Comparison of ENCODE assay signal across 10 mouse cellular contexts in the genomic region with DNA sequence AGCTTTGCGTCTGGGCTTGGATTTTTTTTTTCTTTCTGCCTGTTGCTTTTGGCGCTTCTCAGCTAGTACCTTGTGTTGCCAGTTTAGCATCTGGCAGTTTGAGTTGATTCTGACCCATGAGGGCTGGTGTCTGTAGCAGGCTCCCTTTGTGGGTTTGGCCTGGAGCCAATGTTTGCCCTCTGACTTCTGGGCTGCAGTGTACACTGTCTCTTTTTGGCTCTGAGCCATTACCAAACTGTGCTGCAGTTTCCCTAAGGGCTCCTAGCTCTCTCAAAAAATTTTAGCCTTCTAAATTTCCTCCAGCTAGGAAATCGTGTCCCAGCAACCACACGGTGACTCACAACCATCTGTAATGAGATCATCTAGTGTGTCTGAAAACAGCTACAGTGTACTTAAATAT. TPM values are rescaled to one million over a fixed set of nuclear protein-coding genes. Genes with fewer than 3 reads are reported as not detected.
DNase-seq lines count a peak whose midpoint lies in the region; ATAC-seq and TF ChIP-seq lines count a peak whose summit lies in the region.
"Had no signal": no experiment of that assay in that cellular context is flagged by ENCODE, and none has a peak within 500 bp of the region (broad histone marks: within the 10 kb centered on the region; RNA-seq: fewer than 3 reads in every experiment).

No protein-coding gene starts in this region.

- H3K9ac ChIP-seq in intestine, embryonic 15.5 days: no peak overlapping the region
- H3K9ac ChIP-seq in midbrain, embryonic 13.5 days (replicated peaks): no peak overlapping the region

- H3K4me1 ChIP-seq in cerebellum, adult 2 months (ENCODE audit: control insufficient read depth, insufficient read depth, low read length): no peaks in the 10 kb centered on the region
- H3K4me1 ChIP-seq in intestine, embryonic 15.5 days (replicated peaks): peaks cover 2% of the 10 kb centered on the region; the same call in 1 of the 2 replicates
- H3K4me1 ChIP-seq in midbrain, embryonic 13.5 days (replicated peaks): no peaks in the 10 kb centered on the region; the same call in 1 of the 2 replicates

- no peaks in the 10 kb centered on the region for H3K9me3 ChIP-seq in intestine, embryonic 15.5 days
- no peaks in the 10 kb centered on the region for H3K9me3 ChIP-seq in midbrain, embryonic 13.5 days
- H3K9me3 ChIP-seq: megakaryocyte, embryonic 14.5 days had no signal

- no peaks in the 10 kb centered on the region for H3K27me3 ChIP-seq in cerebellum, adult 2 months (ENCODE audit: control insufficient read depth, insufficient read depth, low read length)
- no peaks in the 10 kb centered on the region for H3K27me3 ChIP-seq in intestine, embryonic 15.5 days (replicated peaks)
- H3K27me3 ChIP-seq in midbrain, embryonic 13.5 days: no peaks in the 10 kb centered on the region
- H3K27me3 ChIP-seq: CH12.LX; megakaryocyte, embryonic 14.5 days had no signal

- intact Hi-C loops in left cerebral cortex, postnatal 36 days (cut with DNase I): no loop called here

- H3K4me2 ChIP-seq in intestine, embryonic 15.5 days (replicated peaks): no peak overlapping the region
- no peak overlapping the region for H3K4me2 ChIP-seq in midbrain, embryonic 13.5 days (replicated peaks)

- WGBS in cerebellum, adult 2 months: 7% methylated on average over 4 of the region's 4 CpGs
- WGBS in intestine, embryonic 15.5 days: 36% methylated on average over 4 of the region's 4 CpGs
- WGBS in midbrain, embryonic 13.5 days: 53% methylated on average over 4 of the region's 4 CpGs

- ATAC-seq in intestine, embryonic 15.5 days: peak; percentile 73
- peak; percentile 98 for ATAC-seq in midbrain, embryonic 13.5 days

- peak; percentile 13 to 14 for DNase-seq in cerebellum, adult 18-20 months
- no peak for DNase-seq in cerebellum, adult 11-12 months
- peak; percentile 15 to 37 for DNase-seq in cerebellum, adult 2 months
- DNase-seq in frontal cortex, postnatal 36 days (ENCODE audit: low spot score in 2 of 2): peak; percentile 45 to 53
- peak; percentile 36 to 41 for DNase-seq in left cerebral cortex, postnatal 36 days (ENCODE audit: low spot score in 2 of 2)
- DNase-seq in spleen, postnatal 4 days (ENCODE audit: low spot score in 2 of 2): peak; percentile 54 to 65

- TF ChIP-seq CTCF in cerebellum, adult 2 months (IDR thresholded peaks at IDR 0.05; ENCODE audit: borderline replicate concordance, insufficient read depth, low read depth, low read length): no peak

- H3K27ac ChIP-seq in cerebellum, adult 2 months (ENCODE audit: insufficient read depth, low read length): no peak overlapping the region
- H3K27ac ChIP-seq in intestine, embryonic 15.5 days: no peak overlapping the region
- no peak overlapping the region for H3K27ac ChIP-seq in midbrain, embryonic 13.5 days

- TF ChIP-seq POLR2A in cerebellum, adult 2 months (IDR thresholded peaks at IDR 0.05; ENCODE audit: borderline replicate concordance, insufficient read depth, low read length): no peak

- H3K4me3 ChIP-seq in cerebellum, adult 2 months (replicated peaks; ENCODE audit: insufficient read depth, low read depth, low read length): no peak overlapping the region
- H3K4me3 ChIP-seq in intestine, embryonic 15.5 days (replicated peaks): no peak overlapping the region
- no peak overlapping the region for H3K4me3 ChIP-seq in midbrain, embryonic 13.5 days (replicated peaks)
- H3K4me3 ChIP-seq: megakaryocyte, embryonic 14.5 days had no signal

- no peaks in the 10 kb centered on the region for H3K36me3 ChIP-seq in intestine, embryonic 15.5 days
- H3K36me3 ChIP-seq in midbrain, embryonic 13.5 days: no peaks in the 10 kb centered on the region

RNA-seq across cellular contexts. Expression of gene Pyurf, which starts 50.1 kb away (rescaled TPM):
- polyA plus RNA-seq in cerebellum, adult 2 months (2012; rRNA removed): 23.1 and 23.7 TPM in 2 replicates
- polyA plus RNA-seq in intestine, embryonic 15.5 days (2015; fragmentation: Nextera tagmentation; extraction: Ambion mirVana): 19.4 and 21.9 TPM in 2 replicates
- 1 to 10 TPM; 8.9 to 9.2 TPM for total RNA-seq in left cerebral cortex, postnatal 36 days (2021)
- polyA plus RNA-seq in midbrain, embryonic 13.5 days (2015; fragmentation: Nextera tagmentation; extraction: Ambion mirVana): 14.5 and 14.9 TPM in 2 replicates
